Mouse (Mus musculus) MEL (cell line): ENCODE measurements around the gene Syp. TPM values are rescaled to one million over a fixed set of nuclear protein-coding genes. Genes with fewer than 3 reads are reported as not detected.

ENCODE experiments used
- DNase-seq: peaks from one replicate; pipeline ENCODE4 v3.0.0; 2011; ENCODE audit warnings: low read depth, low spot score
- H3K27ac ChIP-seq: 2 replicates; pipeline ENCODE4 v1.5.1; 2012; ENCODE audit warnings: low read depth, mild to moderate bottlenecking, control low read depth, low read length, moderate library complexity; ENCODE audit not compliant: control insufficient read depth
- H3K27me3 ChIP-seq, 2 experiments: fragments of 150-350 bp in 1 of 2; sonication (generic) in 1 of 2; 2 replicates each; pipeline ENCODE4 v1.6.1; 2012; ENCODE audit warnings: low read length in 2 of 2, mild to moderate bottlenecking in 2 of 2, improper control_type of control experiment in 1 of 2, moderate library complexity in 1 of 2; ENCODE audit not compliant: insufficient read depth in 2 of 2, control insufficient read depth in 1 of 2
- H3K36me3 ChIP-seq, 2 experiments: 2 replicates each; pipeline ENCODE4 v1.6.1; 2012 to 2014; ENCODE audit warnings: low read length in 2 of 2, improper control_type of control experiment in 1 of 2, inconsistent platforms in 1 of 2, mild to moderate bottlenecking in 1 of 2; ENCODE audit not compliant: insufficient read depth in 2 of 2, control insufficient read depth in 1 of 2
- H3K4me1 ChIP-seq, 2 experiments: fragments of 150-350 bp in 1 of 2; sonication (generic) in 1 of 2; 2 replicates each; pipeline ENCODE4 v1.6.1; 2012; ENCODE audit warnings: low read length in 2 of 2, improper control_type of control experiment in 1 of 2, mild to moderate bottlenecking in 1 of 2; ENCODE audit not compliant: insufficient read depth in 2 of 2, control insufficient read depth in 1 of 2
- H3K4me3 ChIP-seq, 2 experiments: fragments of 150-350 bp in 1 of 2; sonication (generic) in 1 of 2; 2 replicates each; pipeline ENCODE4 v1.5.1; 2012; ENCODE audit warnings: low read depth in 2 of 2, low read length in 2 of 2, mild to moderate bottlenecking in 2 of 2, moderate library complexity in 2 of 2, control low read depth in 1 of 2, improper control_type of control experiment in 1 of 2; ENCODE audit not compliant: control insufficient read depth in 1 of 2, insufficient read depth in 1 of 2
- H3K79me2 ChIP-seq: 2 replicates; pipeline ENCODE4 v1.6.1; 2012; ENCODE audit warnings: mild to moderate bottlenecking, low read length, moderate library complexity; ENCODE audit not compliant: control insufficient read depth, poor library complexity, insufficient read depth
- H3K9ac ChIP-seq: 2 replicates; pipeline ENCODE4 v1.6.1; 2012; ENCODE audit warnings: low read depth, mild to moderate bottlenecking, control low read depth, low read length, moderate library complexity; ENCODE audit not compliant: control insufficient read depth, poor library complexity, severe bottlenecking
- H3K9me3 ChIP-seq: fragments of 150-350 bp; sonication (generic); replicated peaks from 2 replicates; pipeline ENCODE4 v1.6.1; 2012; ENCODE audit warnings: mild to moderate bottlenecking, low read length, improper control_type of control experiment, moderate library complexity; ENCODE audit not compliant: insufficient read depth
- CHD1 ChIP-seq: IDR thresholded peaks from 2 replicates; pipeline ENCODE4 v1.6.1; 2012; ENCODE audit warnings: low read depth, mild to moderate bottlenecking, inconsistent platforms, low read length, improper control_type of control experiment
- CTCF ChIP-seq, 3 experiments: IDR thresholded peaks in 2 of 3; conservative IDR thresholded peaks in 1 of 3; 2 replicates each; pipeline ENCODE4 v1.5.1; 2011 to 2012; ENCODE audit warnings: low read length in 3 of 3, low read depth in 2 of 3, mild to moderate bottlenecking in 2 of 3, improper control_type of control experiment in 1 of 3, inconsistent platforms in 1 of 3, mixed read lengths in 1 of 3, moderate library complexity in 1 of 3; ENCODE audit not compliant: control insufficient read depth in 1 of 3, insufficient read depth in 1 of 3, poor library complexity in 1 of 3, severe bottlenecking in 1 of 3
- E2F4 ChIP-seq: IDR thresholded peaks from 2 replicates; pipeline ENCODE4 v1.6.1; 2011; ENCODE audit warnings: low read depth, low read length, improper control_type of control experiment, borderline replicate concordance
- EP300 ChIP-seq, 2 experiments: IDR thresholded peaks; 2 replicates each; pipeline ENCODE4 v1.6.1; 2011; ENCODE audit warnings: improper control_type of control experiment in 2 of 2, low read length in 2 of 2, low read depth in 1 of 2, mild to moderate bottlenecking in 1 of 2
- GABPA ChIP-seq: IDR thresholded peaks from 2 replicates; pipeline ENCODE4 v1.6.1; 2012; ENCODE audit warnings: low read depth, mild to moderate bottlenecking, inconsistent platforms, low read length, improper control_type of control experiment, moderate library complexity
- MAFK ChIP-seq: IDR thresholded peaks from 2 replicates; pipeline ENCODE4 v1.6.1; 2011; ENCODE audit warnings: low read depth, mild to moderate bottlenecking, low read length, improper control_type of control experiment, borderline replicate concordance
- MAX ChIP-seq: IDR thresholded peaks from 2 replicates; pipeline ENCODE4 v1.6.1; 2011; ENCODE audit warnings: low read length, improper control_type of control experiment
- MAZ ChIP-seq: IDR thresholded peaks from 2 replicates; pipeline ENCODE4 v1.6.1; 2012; ENCODE audit warnings: low read depth, mild to moderate bottlenecking, inconsistent platforms, low read length, improper control_type of control experiment
- MXI1 ChIP-seq: IDR thresholded peaks from 2 replicates; pipeline ENCODE4 v1.6.1; 2011; ENCODE audit warnings: mild to moderate bottlenecking, low read depth, low read length, improper control_type of control experiment
- MYC ChIP-seq: IDR thresholded peaks from 2 replicates; pipeline ENCODE4 v1.6.1; 2011; ENCODE audit warnings: low read depth, mild to moderate bottlenecking, low read length, improper control_type of control experiment, moderate library complexity
- NELFE ChIP-seq: IDR thresholded peaks from 2 replicates; pipeline ENCODE4 v1.6.1; 2011; ENCODE audit warnings: low read depth, low read length, improper control_type of control experiment
- POLR2A ChIP-seq, 2 experiments: IDR thresholded peaks; 2 replicates each; pipeline ENCODE4 v1.6.1; 2011 to 2012; ENCODE audit warnings: low read length in 2 of 2, mild to moderate bottlenecking in 2 of 2, control low read depth in 1 of 2, improper control_type of control experiment in 1 of 2, low read depth in 1 of 2, moderate library complexity in 1 of 2; ENCODE audit not compliant: control insufficient read depth in 1 of 2, insufficient read depth in 1 of 2, poor library complexity in 1 of 2
- POLR2AphosphoS2 ChIP-seq: IDR thresholded peaks from 2 replicates; pipeline ENCODE4 v1.6.1; 2011; ENCODE audit warnings: low read length, improper control_type of control experiment
- RCOR1 ChIP-seq: IDR thresholded peaks from 2 replicates; pipeline ENCODE4 v1.6.1; 2012; ENCODE audit warnings: low read depth, mild to moderate bottlenecking, inconsistent platforms, low read length, improper control_type of control experiment
- SIN3A ChIP-seq: IDR thresholded peaks from 2 replicates; pipeline ENCODE4 v1.6.1; 2012; ENCODE audit warnings: low read length, improper control_type of control experiment, inconsistent platforms
- TCF12 ChIP-seq: IDR thresholded peaks from 2 replicates; pipeline ENCODE4 v1.6.1; 2014; ENCODE audit warnings: low read depth, mild to moderate bottlenecking, inconsistent platforms, low read length, improper control_type of control experiment, moderate library complexity
- ZC3H11A ChIP-seq: IDR thresholded peaks from 2 replicates; pipeline ENCODE4 v1.6.1; 2012; ENCODE audit warnings: low read depth, mild to moderate bottlenecking, inconsistent platforms, low read length, improper control_type of control experiment
- ZKSCAN1 ChIP-seq: IDR thresholded peaks from 2 replicates; pipeline ENCODE4 v1.6.1; 2012; ENCODE audit warnings: low read depth, mild to moderate bottlenecking, inconsistent platforms, low read length, improper control_type of control experiment, moderate library complexity
- polyA plus RNA-seq, 2 experiments: library from polyadenylated mRNA; stranded (reverse) in 1 of 2; unstranded in 1 of 2; fragments of >175 nt in 1 of 2; fragments of >200 nt in 1 of 2; gene quantifications; 2 replicates each; pipeline versions ENCODE4 v1.2.1 to v1.2.4; 2012; ENCODE audit warnings: low replicate concordance in 2 of 2, low read depth in 1 of 2; ENCODE audit not compliant: insufficient read length in 2 of 2, insufficient read depth in 1 of 2, missing spikeins in 1 of 2
- total RNA-seq: library from RNA; depleted of rRNA; stranded (reverse); fragments of 300-350 nt; gene quantifications from 2 replicates; pipeline ENCODE4 v1.2.3, GENCODE M21; 2012

The Syp gene
- total and polyA plus RNA-seq, 3 experiments = 0.54 to 2.3 TPM; not detected in 1

GRCm38 (mm10) chrX:7679405-7680056 is 41.3 kb downstream of the Syp start (continued):
- TF ChIP-seq CTCF (IDR thresholded peaks at IDR 0.05 in 2 of 3, conservative IDR thresholded peaks at IDR 0.05 in 1 of 3; ENCODE audit: control insufficient read depth in 1 of 3, insufficient read depth in 1 of 3, low read depth in 2 of 3, low read length in 3 of 3, poor library complexity in 1 of 3, severe bottlenecking in 1 of 3) (peak in 2 of 3 experiments; percentile 82 to 95; a peak in 4 of 6 replicates), MAZ (peak; percentile 48; the same call in 1 of the 2 replicates), TCF12 (0 out of 2 replicates have a peak, but pooled peaks have one; percentile 12), POLR2A (IDR thresholded peaks at IDR 0.05; ENCODE audit: control insufficient read depth in 1 of 2, insufficient read depth in 1 of 2, low read depth in 1 of 2, low read length in 2 of 2, poor library complexity in 1 of 2) (peak in 1 of 2 experiments; percentile 71; a peak in 2 of 4 replicates), E2F4 (no peak), NELFE (peak; percentile 56), CHD1 (0 out of 2 replicates have a peak, but pooled peaks have one; percentile 24), MXI1 (peak; percentile 34), RCOR1 (no peak)

- peaks cover 0 to 3% of the 10 kb centered on the region in 2 experiments; a peak in 1 of 4 replicates for H3K36me3 ChIP-seq
- H3K9me3 ChIP-seq = no peaks in the 10 kb centered on the region
- no peak for DNase-seq
- TF ChIP-seq MAFK = no peak
- peak overlapping the region; percentile 39 to 44 for H3K4me3 ChIP-seq
- H3K27ac ChIP-seq = no peak overlapping the region
- peaks cover 4 to 8% of the 10 kb centered on the region in 2 experiments for H3K27me3 ChIP-seq
- H3K79me2 ChIP-seq = no peaks in the 10 kb centered on the region
- peaks cover 0 to 6% of the 10 kb centered on the region in 2 experiments; a peak in 1 of 4 replicates for H3K4me1 ChIP-seq
- peak overlapping the region; percentile 65 for H3K9ac ChIP-seq
These were observed 41.8 kb downstream of the Syp start for GRCm38 (mm10) chrX:7680057-7680412.

- H3K79me2 ChIP-seq = no peaks in the 10 kb centered on the region
- no peak within 1 kb of the TSS for H3K27ac ChIP-seq
- H3K36me3 ChIP-seq = peaks cover 0 to 3% of the 10 kb centered on the region in 2 experiments; a peak in 1 of 4 replicates
- no peaks in the 10 kb centered on the region for H3K9me3 ChIP-seq
- DNase-seq = no peak
- H3K27me3 ChIP-seq = peaks cover 4 to 13% of the 10 kb centered on the region in 2 experiments
- peak within 1 kb of the TSS; percentile 65 for H3K9ac ChIP-seq
- H3K4me1 ChIP-seq = peaks cover 0 to 2% of the 10 kb centered on the region in 2 experiments; a peak in 1 of 4 replicates
- TF ChIP-seq MYC (no peak), EP300 (IDR thresholded peaks at IDR 0.05; ENCODE audit: low read depth in 1 of 2, low read length in 2 of 2) (no peak), NELFE (no peak), GABPA (no peak), MAX (no peak), CHD1 (no peak), ZKSCAN1 (no peak), POLR2AphosphoS2 (no peak), ZC3H11A (no peak), E2F4 (no peak), SIN3A (no peak), CTCF (IDR thresholded peaks at IDR 0.05 in 2 of 3, conservative IDR thresholded peaks at IDR 0.05 in 1 of 3; ENCODE audit: control insufficient read depth in 1 of 3, insufficient read depth in 1 of 3, low read depth in 2 of 3, low read length in 3 of 3, poor library complexity in 1 of 3, severe bottlenecking in 1 of 3) (no peak)
- H3K4me3 ChIP-seq = peak within 1 kb of the TSS; percentile 39 to 44
These were observed 42.6 kb downstream of the Syp start, which contains the start of gene Magix for GRCm38 (mm10) chrX:7680864-7681263. Gene Magix, minus strand, starts transcription at chrX:7681251.
